Comparison of ENCODE assay signal across 30 mouse cellular contexts in genomic region chr9:29106771-29107170, GRCm38 (mm10).
"Had no signal": no experiment of that assay in that cellular context is flagged by ENCODE, and none has a peak within 500 bp of the region (broad histone marks: within the 10 kb centered on the region; RNA-seq: fewer than 3 reads in every experiment).

No protein-coding gene starts in this region.

- DNase-seq: left cerebral cortex, postnatal 4 days; liver; liver, embryonic 13.5 days; liver, postnatal 0 days; lung, adult 18-20 months; lung, adult 2 months; lung, embryonic 14.5 days; lung, postnatal 10 days; lung, postnatal 14 days; lung, postnatal 36 days; lung, postnatal 4 days; midbrain, embryonic 14.5 days had no signal

- ATAC-seq: liver, embryonic 12.5 days; liver, postnatal 0 days; lung, postnatal 0 days; midbrain, embryonic 13.5 days; midbrain, embryonic 15.5 days; midbrain, embryonic 16.5 days had no signal

- H3K9me3 ChIP-seq: limb, embryonic 10.5 days; limb, embryonic 12.5 days; limb, embryonic 13.5 days; limb, embryonic 15.5 days; liver, embryonic 12.5 days; liver, embryonic 13.5 days; liver, embryonic 15.5 days; lung, embryonic 15.5 days; midbrain, embryonic 10.5 days; midbrain, embryonic 12.5 days; midbrain, embryonic 13.5 days; midbrain, embryonic 15.5 days had no signal

- H3K4me3 ChIP-seq: left cerebral cortex, adult 2 months; limb, embryonic 10.5 days; limb, embryonic 12.5 days; limb, embryonic 13.5 days; limb, embryonic 15.5 days; liver, embryonic 12.5 days; liver, embryonic 13.5 days; liver, embryonic 15.5 days; lung, embryonic 15.5 days; megakaryocyte, embryonic 14.5 days; midbrain, embryonic 10.5 days; midbrain, embryonic 12.5 days; midbrain, embryonic 13.5 days; midbrain, embryonic 15.5 days; myocyte had no signal

- H3K36me3 ChIP-seq: limb, embryonic 10.5 days; limb, embryonic 12.5 days; limb, embryonic 13.5 days; limb, embryonic 15.5 days; liver, embryonic 12.5 days; liver, embryonic 13.5 days; liver, embryonic 15.5 days; lung, embryonic 15.5 days; midbrain, embryonic 10.5 days; midbrain, embryonic 12.5 days; midbrain, embryonic 13.5 days; midbrain, embryonic 15.5 days had no signal

- H3K4me1 ChIP-seq: limb, embryonic 12.5 days; limb, embryonic 13.5 days; limb, embryonic 15.5 days; liver, embryonic 12.5 days; liver, embryonic 13.5 days; liver, embryonic 15.5 days; lung, embryonic 15.5 days; megakaryocyte, embryonic 14.5 days; midbrain, embryonic 10.5 days; midbrain, embryonic 12.5 days; midbrain, embryonic 15.5 days had no signal

- H3K27ac ChIP-seq: left cerebral cortex, adult 2 months; limb, embryonic 10.5 days; limb, embryonic 12.5 days; limb, embryonic 13.5 days; limb, embryonic 15.5 days; liver, embryonic 12.5 days; liver, embryonic 13.5 days; liver, embryonic 14.5 days; liver, embryonic 15.5 days; lung, embryonic 15.5 days; macrophage; midbrain, embryonic 10.5 days; midbrain, embryonic 12.5 days; midbrain, embryonic 13.5 days; midbrain, embryonic 15.5 days had no signal

- H3K27me3 ChIP-seq: limb, embryonic 12.5 days; limb, embryonic 13.5 days; limb, embryonic 15.5 days; liver, embryonic 12.5 days; liver, embryonic 13.5 days; liver, embryonic 15.5 days; lung, embryonic 15.5 days; megakaryocyte, embryonic 14.5 days; midbrain, embryonic 12.5 days; midbrain, embryonic 13.5 days; midbrain, embryonic 15.5 days had no signal
